Mouse (Mus musculus) embryonic facial prominence, embryonic 10.5 days (tissue): Measurements from ENCODE around the gene Spaca7. TPM values are rescaled to one million over a fixed set of nuclear protein-coding genes. Genes with fewer than 3 reads are reported as not detected.

Source experiments
- polyA plus RNA-seq: library from polyadenylated mRNA; unstranded; fragments of >200 nt; fragmentation: Nextera tagmentation; extraction: Ambion mirVana; gene quantifications from 2 replicates; pipeline ENCODE4 v1.2.1, GENCODE M21; 2016

The Spaca7 gene
- polyA plus RNA-seq, 1 experiment from 2014 or later, result not detected

Other genes starting within 250 kb of the Spaca7 start
- 1.0 and 1.1 TPM in 2 replicates for gene Sox1, start 177.7 kb upstream of the Spaca7 start, polyA plus RNA-seq
- 52.7 and 56.3 TPM in 2 replicates for gene Tubgcp3, start 99.2 kb downstream of the Spaca7 start, polyA plus RNA-seq
- 9.8 and 10.2 TPM in 2 replicates for gene Atp11a, start 184.0 kb downstream of the Spaca7 start, polyA plus RNA-seq